Mouse (Mus musculus): Measurements from ENCODE around the gene Ccdc39. TPM values are rescaled to one million over a fixed set of nuclear protein-coding genes. Genes with fewer than 3 reads are reported as not detected.

The Ccdc39 gene
- polyA plus RNA-seq, 1 experiment: 2.1 TPM

- H3K4me3 ChIP-seq (ENCODE audit: insufficient read depth, low read length): no peak overlapping the region
- H3K27ac ChIP-seq (ENCODE audit: insufficient read depth, low read depth, low read length): no peak overlapping the region
- no peak for TF ChIP-seq CTCF (IDR thresholded peaks at IDR 0.05; ENCODE audit: low read depth, low read length)
- no peak for TF ChIP-seq POLR2A (IDR thresholded peaks at IDR 0.05; ENCODE audit: borderline replicate concordance, low read depth, low read length)
- H3K4me1 ChIP-seq (ENCODE audit: control insufficient read depth, insufficient read depth, low read length): 0 out of 2 replicates have a peak, but pooled peaks cover 2% of the 10 kb centered on the region
Observed at GRCm38 (mm10) chr3:33864000-33864540, 20.0 kb upstream of the Ccdc39 start.

- TF ChIP-seq POLR2A (IDR thresholded peaks at IDR 0.05; ENCODE audit: borderline replicate concordance, low read depth, low read length): no peak
- no peak for TF ChIP-seq CTCF (IDR thresholded peaks at IDR 0.05; ENCODE audit: low read depth, low read length)
- Histone ChIP-seq H3K27ac (ENCODE audit: insufficient read depth, low read depth, low read length) (no peak overlapping the region), H3K4me3 (ENCODE audit: insufficient read depth, low read length) (no peak overlapping the region), H3K4me1 (ENCODE audit: control insufficient read depth, insufficient read depth, low read length) (peaks cover 6% of the 10 kb centered on the region)
Observed at GRCm38 (mm10) chr3:33858939-33859338, 14.8 kb upstream of the Ccdc39 start.

GRCm38 (mm10) chr3:33853062-33853461 lies 9.0 kb upstream of the Ccdc39 start:
- Histone ChIP-seq H3K4me3 (ENCODE audit: insufficient read depth, low read length) (no peak overlapping the region), H3K4me1 (ENCODE audit: control insufficient read depth, insufficient read depth, low read length) (peaks cover 6% of the 10 kb centered on the region), H3K27ac (ENCODE audit: insufficient read depth, low read depth, low read length) (no peak overlapping the region)
- TF ChIP-seq CTCF (IDR thresholded peaks at IDR 0.05; ENCODE audit: low read depth, low read length): no peak
- TF ChIP-seq POLR2A (IDR thresholded peaks at IDR 0.05; ENCODE audit: borderline replicate concordance, low read depth, low read length): no peak

- no peak overlapping the region for H3K4me3 ChIP-seq (ENCODE audit: insufficient read depth, low read length)
- TF ChIP-seq CTCF (IDR thresholded peaks at IDR 0.05; ENCODE audit: low read depth, low read length): no peak
- TF ChIP-seq POLR2A (IDR thresholded peaks at IDR 0.05; ENCODE audit: borderline replicate concordance, low read depth, low read length): no peak
- H3K4me1 ChIP-seq (ENCODE audit: control insufficient read depth, insufficient read depth, low read length): no peaks in the 10 kb centered on the region
- no peak overlapping the region for H3K27ac ChIP-seq (ENCODE audit: insufficient read depth, low read depth, low read length)
Observed at GRCm38 (mm10) chr3:33850856-33851255, 6.7 kb upstream of the Ccdc39 start.

- Histone ChIP-seq H3K4me3 (ENCODE audit: insufficient read depth, low read length) (no peak overlapping the region), H3K27ac (ENCODE audit: insufficient read depth, low read depth, low read length) (no peak overlapping the region), H3K4me1 (ENCODE audit: control insufficient read depth, insufficient read depth, low read length) (peaks cover 4% of the 10 kb centered on the region; the same call in 1 of the 2 replicates)
- TF ChIP-seq POLR2A (IDR thresholded peaks at IDR 0.05; ENCODE audit: borderline replicate concordance, low read depth, low read length) (no peak), CTCF (IDR thresholded peaks at IDR 0.05; ENCODE audit: low read depth, low read length) (no peak)
Observed at GRCm38 (mm10) chr3:33846639-33847038, 2.5 kb upstream of the Ccdc39 start.

- no peak for TF ChIP-seq CTCF (IDR thresholded peaks at IDR 0.05; ENCODE audit: low read depth, low read length)
- TF ChIP-seq POLR2A (IDR thresholded peaks at IDR 0.05; ENCODE audit: borderline replicate concordance, low read depth, low read length): no peak
- Histone ChIP-seq H3K27ac (ENCODE audit: insufficient read depth, low read depth, low read length) (no peak overlapping the region), H3K4me3 (ENCODE audit: insufficient read depth, low read length) (peak overlapping the region; percentile 7; the same call in 1 of the 2 replicates), H3K4me1 (ENCODE audit: control insufficient read depth, insufficient read depth, low read length) (peaks cover 3% of the 10 kb centered on the region; the same call in 1 of the 2 replicates)
Observed at GRCm38 (mm10) chr3:33838877-33839276, 5.2 kb downstream of the Ccdc39 start.

- no peak for TF ChIP-seq CTCF (IDR thresholded peaks at IDR 0.05; ENCODE audit: low read depth, low read length)
- no peak for TF ChIP-seq POLR2A (IDR thresholded peaks at IDR 0.05; ENCODE audit: borderline replicate concordance, low read depth, low read length)
- Histone ChIP-seq H3K4me3 (ENCODE audit: insufficient read depth, low read length) (no peak overlapping the region), H3K27ac (ENCODE audit: insufficient read depth, low read depth, low read length) (no peak overlapping the region), H3K4me1 (ENCODE audit: control insufficient read depth, insufficient read depth, low read length) (no peaks in the 10 kb centered on the region)
Observed at GRCm38 (mm10) chr3:33836576-33836975, 7.5 kb downstream of the Ccdc39 start.

- Histone ChIP-seq H3K4me1 (ENCODE audit: control insufficient read depth, insufficient read depth, low read length) (no peaks in the 10 kb centered on the region), H3K4me3 (ENCODE audit: insufficient read depth, low read length) (no peak overlapping the region), H3K27ac (ENCODE audit: insufficient read depth, low read depth, low read length) (no peak overlapping the region)
- TF ChIP-seq POLR2A (IDR thresholded peaks at IDR 0.05; ENCODE audit: borderline replicate concordance, low read depth, low read length) (no peak), CTCF (IDR thresholded peaks at IDR 0.05; ENCODE audit: low read depth, low read length) (no peak)
Observed at GRCm38 (mm10) chr3:33832351-33832750, 11.8 kb downstream of the Ccdc39 start.

- TF ChIP-seq POLR2A (IDR thresholded peaks at IDR 0.05; ENCODE audit: borderline replicate concordance, low read depth, low read length): no peak
- TF ChIP-seq CTCF (IDR thresholded peaks at IDR 0.05; ENCODE audit: low read depth, low read length): peak; percentile 62
- no peaks in the 10 kb centered on the region for H3K4me1 ChIP-seq (ENCODE audit: control insufficient read depth, insufficient read depth, low read length)
- H3K4me3 ChIP-seq (ENCODE audit: insufficient read depth, low read length): no peak overlapping the region
- no peak overlapping the region for H3K27ac ChIP-seq (ENCODE audit: insufficient read depth, low read depth, low read length)
Observed at GRCm38 (mm10) chr3:33824135-33824946, 19.8 kb downstream of the Ccdc39 start.

- TF ChIP-seq CTCF (IDR thresholded peaks at IDR 0.05; ENCODE audit: low read depth, low read length): no peak
- no peak for TF ChIP-seq POLR2A (IDR thresholded peaks at IDR 0.05; ENCODE audit: borderline replicate concordance, low read depth, low read length)
Observed at GRCm38 (mm10) chr3:33807151-33807550, 37.0 kb downstream of the Ccdc39 start.

More at GRCm38 (mm10) chr3:33807151-33807550, 37.0 kb downstream of the Ccdc39 start:
- Histone ChIP-seq H3K27ac (ENCODE audit: insufficient read depth, low read depth, low read length) (no peak overlapping the region), H3K4me3 (ENCODE audit: insufficient read depth, low read length) (no peak overlapping the region), H3K4me1 (ENCODE audit: control insufficient read depth, insufficient read depth, low read length) (no peaks in the 10 kb centered on the region)
